Mouse (Mus musculus): ENCODE data around the gene Ablim2. TPM values are rescaled to one million over a fixed set of nuclear protein-coding genes. Genes with fewer than 3 reads are reported as not detected.

The Ablim2 gene
- polyA plus RNA-seq, 1 experiment from 2014 or later, result 0.77 TPM

- no peak overlapping the region for H3K4me3 ChIP-seq (ENCODE audit: low read length)
- H3K4me2 ChIP-seq (ENCODE audit: low read depth, low read length), result no peak overlapping the region
- no peak overlapping the region for H3K27ac ChIP-seq (ENCODE audit: low read length)
- H3K27me3 ChIP-seq (ENCODE audit: control insufficient read depth, insufficient read depth, low read depth, low read length), result no peaks in the 10 kb centered on the region
- no peaks in the 10 kb centered on the region for H3K36me3 ChIP-seq (ENCODE audit: control insufficient read depth, insufficient read depth, low read length)
- H3K4me1 ChIP-seq (replicated peaks; ENCODE audit: control insufficient read depth, insufficient read depth, low read length), result no peaks in the 10 kb centered on the region
- no peak overlapping the region for H3K9ac ChIP-seq (ENCODE audit: low read length)
- 82% methylated on average over 2 of the region's 2 CpGs for WGBS
- H3K9me3 ChIP-seq (ENCODE audit: control insufficient read depth, low read length), result no peaks in the 10 kb centered on the region
- no peak for ATAC-seq (ENCODE audit: low read depth)
Measured at GRCm38 (mm10) chr5:35861456-35861855, 103.8 kb downstream of the Ablim2 start.

- H3K36me3 ChIP-seq (ENCODE audit: control insufficient read depth, insufficient read depth, low read length), result no peaks in the 10 kb centered on the region
- ATAC-seq (ENCODE audit: low read depth), result no peak; the same call in 1 of the 2 replicates
- no peaks in the 10 kb centered on the region for H3K27me3 ChIP-seq (ENCODE audit: control insufficient read depth, insufficient read depth, low read depth, low read length)
- no peak overlapping the region for H3K4me3 ChIP-seq (ENCODE audit: low read length)
- no peak overlapping the region for H3K4me2 ChIP-seq (ENCODE audit: low read depth, low read length)
- WGBS, result 67% methylated on average over 4 of the region's 4 CpGs
- no peak overlapping the region for H3K27ac ChIP-seq (ENCODE audit: low read length)
- peaks cover 2% of the 10 kb centered on the region; the same call in 1 of the 2 replicates for H3K4me1 ChIP-seq (replicated peaks; ENCODE audit: control insufficient read depth, insufficient read depth, low read length)
- H3K9ac ChIP-seq (ENCODE audit: low read length), result no peak overlapping the region
- H3K9me3 ChIP-seq (ENCODE audit: control insufficient read depth, low read length), result no peaks in the 10 kb centered on the region
Measured at GRCm38 (mm10) chr5:35869973-35870372, 112.3 kb downstream of the Ablim2 start.

DNA sequence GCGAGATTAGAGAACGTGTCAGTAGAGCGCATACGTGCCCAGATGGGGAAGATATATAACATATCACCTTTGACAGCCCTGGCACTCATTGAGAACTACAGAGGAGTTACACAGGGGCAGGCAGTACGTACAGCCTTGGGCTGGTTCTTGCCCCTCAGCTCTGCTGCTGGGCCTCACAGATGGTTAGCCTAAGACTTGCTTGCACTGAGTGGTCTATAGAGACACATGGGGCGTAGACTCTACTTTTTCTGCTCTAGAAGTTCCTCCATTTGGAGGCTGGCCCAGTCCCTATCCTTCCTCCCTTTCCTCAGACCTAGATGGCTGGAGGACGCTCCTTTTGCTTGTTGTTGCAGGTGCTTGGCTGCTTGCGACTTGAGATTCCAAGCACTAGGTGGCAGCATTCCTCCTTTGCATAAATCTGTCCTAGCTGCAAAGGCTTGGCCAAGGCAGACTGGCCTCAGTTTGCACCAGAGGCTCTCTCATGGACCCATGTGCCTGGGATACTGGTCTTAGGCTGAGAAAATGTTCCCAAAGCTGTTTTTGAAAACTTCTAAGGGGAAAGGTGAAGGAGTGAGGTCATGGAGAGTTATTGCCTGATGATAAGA is 112.8 kb downstream of the Ablim2 start:
- no peak overlapping the region for H3K9ac ChIP-seq (ENCODE audit: low read length)
- 53% methylated on average over 8 of the region's 8 CpGs for WGBS
- no peak overlapping the region for H3K4me2 ChIP-seq (ENCODE audit: low read depth, low read length)
- H3K4me1 ChIP-seq (replicated peaks; ENCODE audit: control insufficient read depth, insufficient read depth, low read length), result peaks cover 2% of the 10 kb centered on the region; the same call in 1 of the 2 replicates
- H3K9me3 ChIP-seq (ENCODE audit: control insufficient read depth, low read length), result no peaks in the 10 kb centered on the region
- no peaks in the 10 kb centered on the region for H3K36me3 ChIP-seq (ENCODE audit: control insufficient read depth, insufficient read depth, low read length)
- peak; percentile 73; the same call in 1 of the 2 replicates for ATAC-seq (ENCODE audit: low read depth)
- no peaks in the 10 kb centered on the region for H3K27me3 ChIP-seq (ENCODE audit: control insufficient read depth, insufficient read depth, low read depth, low read length)
- H3K27ac ChIP-seq (ENCODE audit: low read length), result no peak overlapping the region
- no peak overlapping the region for H3K4me3 ChIP-seq (ENCODE audit: low read length)

DNA sequence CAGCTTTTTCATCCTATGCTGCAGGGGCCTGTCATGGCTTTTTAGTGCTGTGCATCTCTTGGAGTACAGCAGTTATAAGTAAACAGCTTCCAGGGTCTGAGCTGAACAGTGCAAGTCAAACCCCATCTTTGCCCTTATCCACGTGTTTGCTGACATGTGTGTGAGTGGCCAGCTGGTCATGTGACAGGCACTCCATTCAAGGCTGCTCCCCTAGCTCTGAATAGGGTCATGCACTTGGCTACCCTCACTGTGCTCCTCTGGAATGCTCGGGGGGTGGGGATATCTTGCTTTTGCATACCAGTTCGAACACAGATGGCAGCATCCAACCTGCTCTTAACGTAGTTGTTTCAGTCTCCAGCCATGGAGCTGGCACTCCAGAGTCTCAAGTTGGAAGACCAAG is 115.7 kb downstream of the Ablim2 start:
- H3K9ac ChIP-seq (ENCODE audit: low read length), result no peak overlapping the region
- no peak overlapping the region for H3K27ac ChIP-seq (ENCODE audit: low read length)
- H3K27me3 ChIP-seq (ENCODE audit: control insufficient read depth, insufficient read depth, low read depth, low read length), result no peaks in the 10 kb centered on the region
- H3K4me2 ChIP-seq (ENCODE audit: low read depth, low read length), result no peak overlapping the region
- no peaks in the 10 kb centered on the region for H3K9me3 ChIP-seq (ENCODE audit: control insufficient read depth, low read length)
- WGBS, result 12% methylated on average over 4 of the region's 4 CpGs
- H3K4me3 ChIP-seq (ENCODE audit: low read length), result no peak overlapping the region
- H3K4me1 ChIP-seq (replicated peaks; ENCODE audit: control insufficient read depth, insufficient read depth, low read length), result peaks cover 2% of the 10 kb centered on the region; the same call in 1 of the 2 replicates
- ATAC-seq (ENCODE audit: low read depth), result peak; percentile 43; the same call in 1 of the 2 replicates
- no peaks in the 10 kb centered on the region for H3K36me3 ChIP-seq (ENCODE audit: control insufficient read depth, insufficient read depth, low read length)

- Histone ChIP-seq H3K27ac (ENCODE audit: low read length) (no peak overlapping the region), H3K4me1 (replicated peaks; ENCODE audit: control insufficient read depth, insufficient read depth, low read length) (peaks cover 2% of the 10 kb centered on the region; the same call in 1 of the 2 replicates), H3K36me3 (ENCODE audit: control insufficient read depth, insufficient read depth, low read length) (no peaks in the 10 kb centered on the region), H3K4me2 (ENCODE audit: low read depth, low read length) (no peak overlapping the region), H3K4me3 (ENCODE audit: low read length) (no peak overlapping the region), H3K9ac (ENCODE audit: low read length) (no peak overlapping the region), H3K27me3 (ENCODE audit: control insufficient read depth, insufficient read depth, low read depth, low read length) (no peaks in the 10 kb centered on the region), H3K9me3 (ENCODE audit: control insufficient read depth, low read length) (no peaks in the 10 kb centered on the region)
- 86% methylated on average over 5 of the region's 5 CpGs for WGBS
- no peak for ATAC-seq (ENCODE audit: low read depth)
Measured at GRCm38 (mm10) chr5:35876236-35876635, 118.6 kb downstream of the Ablim2 start.

DNA sequence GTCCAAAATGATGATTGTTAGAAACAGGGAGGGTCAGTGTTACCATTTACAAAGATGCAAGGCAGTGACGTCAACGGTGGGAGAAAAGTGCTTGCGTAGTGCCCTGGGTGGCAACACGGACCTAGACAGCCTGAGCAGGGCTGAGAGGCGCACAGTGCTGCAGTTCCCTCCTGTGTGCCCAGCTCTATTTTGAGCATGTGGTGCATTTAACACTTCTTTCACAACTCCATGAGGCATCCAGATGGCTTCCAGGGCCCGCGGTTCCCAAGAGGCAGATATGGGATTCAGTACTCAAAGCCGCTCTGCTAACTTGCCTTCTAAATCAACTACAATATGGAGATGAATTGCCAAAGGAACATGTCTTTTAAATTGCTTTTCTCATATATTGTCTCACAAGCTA is 121.5 kb downstream of the Ablim2 start:
- WGBS, result 83% methylated on average over 8 of the region's 8 CpGs
- ATAC-seq (ENCODE audit: low read depth), result no peak
- no peaks in the 10 kb centered on the region for H3K9me3 ChIP-seq (ENCODE audit: control insufficient read depth, low read length)
- no peak overlapping the region for H3K4me2 ChIP-seq (ENCODE audit: low read depth, low read length)
- H3K36me3 ChIP-seq (ENCODE audit: control insufficient read depth, insufficient read depth, low read length), result no peaks in the 10 kb centered on the region
- H3K9ac ChIP-seq (ENCODE audit: low read length), result no peak overlapping the region
- no peak overlapping the region for H3K4me3 ChIP-seq (ENCODE audit: low read length)
- H3K27ac ChIP-seq (ENCODE audit: low read length), result no peak overlapping the region
- H3K4me1 ChIP-seq (replicated peaks; ENCODE audit: control insufficient read depth, insufficient read depth, low read length), result no peaks in the 10 kb centered on the region
- H3K27me3 ChIP-seq (ENCODE audit: control insufficient read depth, insufficient read depth, low read depth, low read length), result no peaks in the 10 kb centered on the region

GRCm38 (mm10) chr5:35882391-35882790 is 124.7 kb downstream of the Ablim2 start:
- H3K9ac ChIP-seq (ENCODE audit: low read length), result no peak overlapping the region
- ATAC-seq (ENCODE audit: low read depth), result no peak
- no peak overlapping the region for H3K4me2 ChIP-seq (ENCODE audit: low read depth, low read length)
- no peak overlapping the region for H3K27ac ChIP-seq (ENCODE audit: low read length)
- H3K4me1 ChIP-seq (replicated peaks; ENCODE audit: control insufficient read depth, insufficient read depth, low read length), result no peaks in the 10 kb centered on the region
- H3K27me3 ChIP-seq (ENCODE audit: control insufficient read depth, insufficient read depth, low read depth, low read length), result no peaks in the 10 kb centered on the region
- H3K4me3 ChIP-seq (ENCODE audit: low read length), result no peak overlapping the region
- no peaks in the 10 kb centered on the region for H3K36me3 ChIP-seq (ENCODE audit: control insufficient read depth, insufficient read depth, low read length)
- H3K9me3 ChIP-seq (ENCODE audit: control insufficient read depth, low read length), result no peaks in the 10 kb centered on the region
- 28% methylated on average over 9 of the region's 9 CpGs for WGBS

GRCm38 (mm10) chr5:35884262-35884661 is 126.6 kb downstream of the Ablim2 start:
- 32% methylated on average over 11 of the region's 11 CpGs for WGBS
- Histone ChIP-seq H3K27ac (ENCODE audit: low read length) (no peak overlapping the region), H3K27me3 (ENCODE audit: control insufficient read depth, insufficient read depth, low read depth, low read length) (no peaks in the 10 kb centered on the region), H3K4me3 (ENCODE audit: low read length) (no peak overlapping the region), H3K9me3 (ENCODE audit: control insufficient read depth, low read length) (no peaks in the 10 kb centered on the region), H3K36me3 (ENCODE audit: control insufficient read depth, insufficient read depth, low read length) (no peaks in the 10 kb centered on the region), H3K4me2 (ENCODE audit: low read depth, low read length) (no peak overlapping the region), H3K4me1 (replicated peaks; ENCODE audit: control insufficient read depth, insufficient read depth, low read length) (no peaks in the 10 kb centered on the region), H3K9ac (ENCODE audit: low read length) (no peak overlapping the region)
- no peak for ATAC-seq (ENCODE audit: low read depth)

- H3K4me3 ChIP-seq (ENCODE audit: low read length), result no peak overlapping the region
- no peak overlapping the region for H3K9ac ChIP-seq (ENCODE audit: low read length)
- ATAC-seq (ENCODE audit: low read depth), result no peak
- no peak overlapping the region for H3K27ac ChIP-seq (ENCODE audit: low read length)
- H3K9me3 ChIP-seq (ENCODE audit: control insufficient read depth, low read length), result no peaks in the 10 kb centered on the region
- H3K4me2 ChIP-seq (ENCODE audit: low read depth, low read length), result no peak overlapping the region
- 70% methylated on average over 5 of the region's 5 CpGs for WGBS
- no peaks in the 10 kb centered on the region for H3K27me3 ChIP-seq (ENCODE audit: control insufficient read depth, insufficient read depth, low read depth, low read length)
- no peaks in the 10 kb centered on the region for H3K4me1 ChIP-seq (replicated peaks; ENCODE audit: control insufficient read depth, insufficient read depth, low read length)
- no peaks in the 10 kb centered on the region for H3K36me3 ChIP-seq (ENCODE audit: control insufficient read depth, insufficient read depth, low read length)
Measured at GRCm38 (mm10) chr5:35884689-35885088, 127.0 kb downstream of the Ablim2 start.

Measured in lung, embryonic 16.5 days (tissue).